Mouse (Mus musculus) ES-Bruce4 (cell line): ENCODE data around the gene Gm960. TPM values are rescaled to one million over a fixed set of nuclear protein-coding genes. Genes with fewer than 3 reads are reported as not detected.

ENCODE experiments used
- H3K27ac ChIP-seq: 2 replicates; pipeline ENCODE4 v1.5.1; 2012; ENCODE audit warnings: low read length, inconsistent platforms; ENCODE audit not compliant: insufficient read depth
- H3K27me3 ChIP-seq: 2 replicates; pipeline ENCODE4 v1.6.1; 2012; ENCODE audit warnings: mild to moderate bottlenecking, low read length, inconsistent platforms; ENCODE audit not compliant: control insufficient read depth, poor library complexity, insufficient read depth, severe bottlenecking
- H3K36me3 ChIP-seq: 2 replicates; pipeline ENCODE4 v1.6.1; 2012; ENCODE audit warnings: inconsistent platforms, mild to moderate bottlenecking, low read length, moderate library complexity; ENCODE audit not compliant: control insufficient read depth, poor library complexity, insufficient read depth, severe bottlenecking
- H3K4me1 ChIP-seq: one replicate; pipeline ENCODE4 v1.8.1; 2011; ENCODE audit warnings: low read length; ENCODE audit not compliant: control insufficient read depth, insufficient read depth
- H3K4me3 ChIP-seq: 2 replicates; pipeline ENCODE4 v1.5.1; 2011; ENCODE audit warnings: low read depth, mild to moderate bottlenecking, low read length
- H3K9ac ChIP-seq: 2 replicates; pipeline ENCODE4 v1.6.1; 2012; ENCODE audit warnings: low read depth, mild to moderate bottlenecking, inconsistent platforms; ENCODE audit not compliant: poor library complexity, severe bottlenecking
- H3K9me3 ChIP-seq: replicated peaks from 2 replicates; pipeline ENCODE4 v1.6.1; 2012; ENCODE audit warnings: mild to moderate bottlenecking, low read length, inconsistent platforms; ENCODE audit not compliant: control insufficient read depth, poor library complexity, insufficient read depth, severe bottlenecking
- CTCF ChIP-seq: IDR thresholded peaks from one replicate; pipeline ENCODE4 v1.8.1; 2011; ENCODE audit warnings: low read depth, low read length
- EP300 ChIP-seq: IDR thresholded peaks from 2 replicates; pipeline ENCODE4 v1.6.1; 2011; ENCODE audit warnings: low read depth, low read length; ENCODE audit not compliant: insufficient read depth
- POLR2A ChIP-seq: IDR thresholded peaks from one replicate; pipeline ENCODE4 v1.8.1; 2011; ENCODE audit warnings: low read length; ENCODE audit not compliant: insufficient read depth
- polyA plus RNA-seq: library from polyadenylated mRNA; stranded (reverse); fragments of >200 nt; gene quantifications from 2 replicates; pipeline ENCODE4 v1.2.4, GENCODE M21; 2011; ENCODE audit warnings: low read depth; ENCODE audit not compliant: missing spikeins, insufficient read depth, insufficient read length

The Gm960 gene
- polyA plus RNA-seq, 1 experiment, result 0.87 TPM

DNA sequence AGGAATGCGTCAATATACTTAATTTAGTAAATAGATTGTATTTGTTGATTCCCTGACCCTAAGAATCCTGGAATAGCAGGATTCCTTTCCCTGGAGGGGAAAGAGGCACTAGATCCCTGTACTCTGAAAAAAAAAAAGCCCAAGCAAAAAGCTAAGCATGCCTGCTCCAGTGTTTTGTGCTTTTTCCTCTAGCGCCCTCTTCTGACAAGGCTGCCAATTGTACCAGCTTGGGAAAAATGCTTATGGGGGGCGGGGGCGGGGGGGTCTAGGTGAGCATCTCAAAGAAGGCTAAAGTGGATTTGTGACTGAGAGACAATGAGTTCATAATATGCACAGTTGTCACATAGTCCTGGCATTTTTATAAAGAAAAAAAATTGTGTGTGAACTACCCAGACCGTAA is 45.1 kb upstream of the Gm960 start:
- TF ChIP-seq EP300 (no peak), CTCF (peak; percentile 21)
- H3K4me1 ChIP-seq, result no peaks in the 10 kb centered on the region
- no peaks in the 10 kb centered on the region for H3K27me3 ChIP-seq
- H3K9me3 ChIP-seq, result no peaks in the 10 kb centered on the region
- no peak overlapping the region for H3K27ac ChIP-seq
- no peaks in the 10 kb centered on the region for H3K36me3 ChIP-seq
- H3K4me3 ChIP-seq, result no peak overlapping the region
- no peak overlapping the region for H3K9ac ChIP-seq

DNA sequence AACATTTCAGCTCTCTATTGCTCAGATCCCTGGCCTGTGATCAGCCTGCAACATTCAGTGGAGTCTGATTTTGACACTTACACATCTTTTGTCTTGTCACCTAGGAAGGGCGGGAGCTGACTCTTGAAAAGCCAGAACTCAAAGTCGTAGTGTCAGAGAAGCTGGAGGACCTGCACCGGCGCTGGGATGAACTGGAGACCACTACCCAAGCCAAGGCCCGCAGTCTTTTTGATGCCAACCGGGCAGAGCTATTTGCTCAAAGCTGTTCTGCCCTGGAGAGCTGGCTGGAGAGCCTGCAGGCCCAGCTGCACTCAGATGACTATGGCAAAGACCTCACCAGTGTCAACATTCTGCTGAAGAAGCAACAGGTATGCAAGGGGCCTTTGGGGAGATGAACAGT is 43.8 kb upstream of the Gm960 start:
- Histone ChIP-seq H3K27me3 (no peaks in the 10 kb centered on the region), H3K27ac (no peak overlapping the region), H3K9me3 (no peaks in the 10 kb centered on the region), H3K4me1 (no peaks in the 10 kb centered on the region), H3K4me3 (no peak overlapping the region), H3K9ac (no peak overlapping the region), H3K36me3 (no peaks in the 10 kb centered on the region)
- TF ChIP-seq EP300 (no peak), CTCF (no peak), POLR2A (no peak)

DNA sequence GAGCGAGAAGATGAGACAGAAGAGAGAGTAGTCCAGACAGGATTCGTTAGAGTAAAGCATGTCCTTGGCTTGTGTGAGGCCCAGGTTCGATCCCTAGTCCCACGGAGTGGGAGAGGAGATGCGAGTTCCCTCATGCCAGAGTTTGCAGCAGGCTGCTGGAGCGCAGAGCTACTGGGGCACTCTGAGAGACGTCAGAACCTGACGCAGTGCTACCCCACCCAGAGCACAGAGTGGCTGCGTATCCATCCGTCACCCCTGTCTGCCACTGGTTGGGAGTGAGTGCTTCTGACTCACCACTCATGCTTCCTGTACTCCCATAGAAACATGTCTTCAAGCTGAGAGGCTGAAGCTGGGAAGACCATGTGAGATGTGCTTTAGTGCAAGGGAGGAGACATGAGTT is 43.0 kb upstream of the Gm960 start:
- Histone ChIP-seq H3K4me3 (no peak overlapping the region), H3K27me3 (no peaks in the 10 kb centered on the region), H3K36me3 (no peaks in the 10 kb centered on the region), H3K9me3 (no peaks in the 10 kb centered on the region), H3K27ac (no peak overlapping the region), H3K4me1 (no peaks in the 10 kb centered on the region), H3K9ac (no peak overlapping the region)
- TF ChIP-seq POLR2A (no peak), EP300 (no peak), CTCF (no peak)

GRCm38 (mm10) chr19:4739762-4740161 is 41.3 kb upstream of the Gm960 start:
- H3K36me3 ChIP-seq, result no peaks in the 10 kb centered on the region
- H3K27ac ChIP-seq, result no peak overlapping the region
- no peaks in the 10 kb centered on the region for H3K4me1 ChIP-seq
- H3K4me3 ChIP-seq, result no peak overlapping the region
- no peaks in the 10 kb centered on the region for H3K9me3 ChIP-seq
- no peaks in the 10 kb centered on the region for H3K27me3 ChIP-seq
- H3K9ac ChIP-seq, result no peak overlapping the region
- no peak for TF ChIP-seq POLR2A
- TF ChIP-seq EP300, result no peak
- TF ChIP-seq CTCF, result no peak

DNA sequence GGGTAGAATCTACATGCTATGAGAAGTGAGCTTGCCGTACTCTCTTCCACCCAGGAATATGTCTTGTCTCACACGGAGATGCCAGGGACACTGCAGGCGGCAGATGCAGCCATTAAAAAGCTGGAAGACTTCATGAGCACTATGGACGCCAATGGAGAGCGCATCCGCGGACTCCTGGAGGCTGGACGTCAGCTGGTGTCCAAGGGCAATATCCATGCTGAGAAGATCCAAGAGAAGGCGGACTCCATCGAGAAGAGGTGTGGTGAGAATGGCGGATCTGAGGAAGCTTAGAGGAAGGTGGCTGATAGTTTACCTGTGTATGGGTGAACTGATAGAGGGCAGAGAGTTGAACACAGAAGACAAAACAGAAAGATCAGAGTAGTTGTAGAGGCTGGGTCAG is 40.6 kb upstream of the Gm960 start:
- H3K4me1 ChIP-seq, result no peaks in the 10 kb centered on the region
- no peak overlapping the region for H3K27ac ChIP-seq
- TF ChIP-seq EP300, result no peak
- no peak for TF ChIP-seq POLR2A
- no peak for TF ChIP-seq CTCF
- no peaks in the 10 kb centered on the region for H3K36me3 ChIP-seq
- no peak overlapping the region for H3K4me3 ChIP-seq
- no peaks in the 10 kb centered on the region for H3K27me3 ChIP-seq
- H3K9ac ChIP-seq, result no peak overlapping the region
- no peaks in the 10 kb centered on the region for H3K9me3 ChIP-seq

GRCm38 (mm10) chr19:4737866-4738265 is 39.4 kb upstream of the Gm960 start:
- TF ChIP-seq CTCF (no peak), POLR2A (no peak), EP300 (no peak)
- Histone ChIP-seq H3K4me1 (no peaks in the 10 kb centered on the region), H3K9me3 (no peaks in the 10 kb centered on the region), H3K9ac (peak overlapping the region; percentile 56), H3K27ac (no peak overlapping the region), H3K4me3 (peak overlapping the region; percentile 46), H3K36me3 (no peaks in the 10 kb centered on the region), H3K27me3 (no peaks in the 10 kb centered on the region)
